Comparison of ENCODE assay signal across 26 mouse cellular contexts in genomic region chr11:115232889-115233288, GRCm38 (mm10). TPM values are rescaled to one million over a fixed set of nuclear protein-coding genes. Genes with fewer than 3 reads are reported as not detected.
DNase-seq lines count a peak whose midpoint lies in the region; ATAC-seq and TF ChIP-seq lines count a peak whose summit lies in the region.
"Had no signal": no experiment of that assay in that cellular context is flagged by ENCODE, and none has a peak within 500 bp of the region (broad histone marks: within the 10 kb centered on the region; RNA-seq: fewer than 3 reads in every experiment).

No protein-coding gene starts in this region.

- H3K27me3 ChIP-seq in forebrain, embryonic 13.5 days, result 0 out of 2 replicates have a peak, but pooled peaks cover 3% of the 10 kb centered on the region
- no peaks in the 10 kb centered on the region for H3K27me3 ChIP-seq in forebrain, postnatal 0 days (ENCODE audit: insufficient read depth, low read length)
- H3K27me3 ChIP-seq: liver, embryonic 15.5 days had no signal

- no peak overlapping the region for H3K4me2 ChIP-seq in forebrain, embryonic 13.5 days
- no peak overlapping the region for H3K4me2 ChIP-seq in forebrain, postnatal 0 days (ENCODE audit: low read depth)
- H3K4me2 ChIP-seq: heart, embryonic 12.5 days; hindbrain, embryonic 15.5 days; limb, embryonic 15.5 days; liver, embryonic 15.5 days had no signal

- 0 out of 2 replicates have a peak overlapping the region, but pooled peaks have one; percentile 21 for H3K9ac ChIP-seq in forebrain, embryonic 13.5 days
- H3K9ac ChIP-seq in forebrain, postnatal 0 days, result no peak overlapping the region
- H3K9ac ChIP-seq: heart, embryonic 12.5 days; hindbrain, embryonic 15.5 days; limb, embryonic 15.5 days; liver, embryonic 15.5 days had no signal

- H3K9me3 ChIP-seq in forebrain, embryonic 13.5 days (replicated peaks), result no peaks in the 10 kb centered on the region
- no peaks in the 10 kb centered on the region for H3K9me3 ChIP-seq in forebrain, postnatal 0 days (ENCODE audit: low read length)
- H3K9me3 ChIP-seq: heart, embryonic 12.5 days; hindbrain, embryonic 15.5 days; limb, embryonic 15.5 days; liver, embryonic 15.5 days had no signal

- intact Hi-C loops in left cerebral cortex, adult 2 months (cut with DNase I), result loop anchor here (1.0 kb wide), 1 partner anchor 70 kb away; the partner anchor contains the start of gene Slc9a3r1

- no peaks in the 10 kb centered on the region for H3K36me3 ChIP-seq in forebrain, embryonic 13.5 days (ENCODE audit: poor library complexity, severe bottlenecking)
- H3K36me3 ChIP-seq in forebrain, postnatal 0 days (ENCODE audit: insufficient read depth), result no peaks in the 10 kb centered on the region; the same call in 1 of the 2 replicates
- H3K36me3 ChIP-seq: heart, embryonic 12.5 days; hindbrain, embryonic 15.5 days; liver, embryonic 15.5 days had no signal

- peak overlapping the region; percentile 68; the same call in 1 of the 2 replicates for H3K27ac ChIP-seq in forebrain, embryonic 13.5 days
- H3K27ac ChIP-seq in forebrain, postnatal 0 days (ENCODE audit: low read depth, low read length), result no peak overlapping the region
- peak overlapping the region; percentile 66 for H3K27ac ChIP-seq in left cerebral cortex, adult 2 months
- H3K27ac ChIP-seq: limb, embryonic 15.5 days; liver, embryonic 15.5 days; macrophage had no signal

- H3K4me1 ChIP-seq in forebrain, embryonic 13.5 days, result peaks cover 74% of the 10 kb centered on the region
- H3K4me1 ChIP-seq in forebrain, postnatal 0 days (ENCODE audit: insufficient read depth), result peaks cover 14% of the 10 kb centered on the region

- TF ChIP-seq CTCF in forebrain, postnatal 0 days (IDR thresholded peaks at IDR 0.05; ENCODE audit: low read depth), result no peak
- no peak for TF ChIP-seq CTCF in left cerebral cortex, adult 2 months (IDR thresholded peaks at IDR 0.05)

- WGBS in forebrain, embryonic 13.5 days, result 80% methylated on average over 5 of the region's 5 CpGs
- WGBS in forebrain, postnatal 0 days, result 87% methylated on average over 5 of the region's 5 CpGs

- no peak overlapping the region for H3K4me3 ChIP-seq in forebrain, embryonic 13.5 days
- H3K4me3 ChIP-seq in forebrain, postnatal 0 days (ENCODE audit: low read depth, low read length), result no peak overlapping the region
- H3K4me3 ChIP-seq in left cerebral cortex, adult 2 months, result no peak overlapping the region
- H3K4me3 ChIP-seq: heart, embryonic 12.5 days; hindbrain, embryonic 15.5 days; limb, embryonic 15.5 days; liver, embryonic 15.5 days had no signal

- no peak for DNase-seq in forebrain, postnatal 0 days
- no peak for DNase-seq in left cerebral cortex, adult 2 months (ENCODE audit: extremely low spot score in 1 of 2, low spot score in 2 of 2)
- no peak for DNase-seq in left cerebral cortex, adult 8-10 months (ENCODE audit: low spot score in 2 of 2)
- DNase-seq in thymus, postnatal 4 days, result peak; percentile 33
- no peak for DNase-seq in thymus, postnatal 10 days (ENCODE audit: low spot score in 2 of 2)
- no peak for DNase-seq in gastrocnemius, adult 18-20 months (ENCODE audit: low spot score)
- no peak for DNase-seq in embryo, embryonic 11 days
- DNase-seq: adrenal gland, adult 2 months; cerebellum, adult 11-12 months; gastrocnemius, postnatal 10 days; heart, postnatal 10 days; kidney, adult 9 months; kidney, postnatal 14 days; right cerebral cortex, postnatal 14 days; thymus, postnatal 14 days had no signal

- ATAC-seq in forebrain, embryonic 13.5 days, result no peak
- ATAC-seq in forebrain, postnatal 0 days, result no peak
- ATAC-seq: intestine, embryonic 16.5 days had no signal

RNA-seq across cellular contexts. Expression of gene Grin2c, which starts 34.2 kb away (rescaled TPM):
- 0.04 TPM in 1 of 2 replicates, not detected in the other for polyA plus RNA-seq in forebrain, embryonic 13.5 days (2015; fragmentation: Nextera tagmentation; extraction: Ambion mirVana)
- total RNA-seq in forebrain, postnatal 0 days (2014; rRNA removed), result 1.5 and 1.6 TPM in 2 replicates
- 0.35 and 0.48 TPM in 2 replicates for polyA plus RNA-seq in forebrain, postnatal 0 days (2015; fragmentation: Nextera tagmentation; extraction: Ambion mirVana)
- total RNA-seq in left cerebral cortex, adult 2 months (2021), result 10 to 100 TPM; 37.4 to 40.0 TPM
- total RNA-seq in left cerebral cortex, adult 8-10 months (2022), result 10 to 100 TPM; 32.4 to 37.5 (median 36.3) TPM
- total RNA-seq in gastrocnemius, adult 18-20 months (2021), result under 1 TPM; 0.05 to 0.14 TPM
- total RNA-seq: granulocyte monocyte progenitor cell, adult 5-6 weeks; heart, postnatal 10 days; MEL; monocyte, adult 5-6 weeks had no signal
- polyA plus RNA-seq: embryonic facial prominence, embryonic 14.5 days; macrophage had no signal

RNA-seq across cellular contexts. Expression of gene Fdxr, which starts 44.0 kb away (rescaled TPM):
- polyA plus RNA-seq in forebrain, embryonic 13.5 days (2015; fragmentation: Nextera tagmentation; extraction: Ambion mirVana), result 19.7 and 20.5 TPM in 2 replicates
- total RNA-seq in forebrain, postnatal 0 days (2014; rRNA removed), result 18.6 and 26.2 TPM in 2 replicates
- polyA plus RNA-seq in forebrain, postnatal 0 days (2015; fragmentation: Nextera tagmentation; extraction: Ambion mirVana), result 14.0 and 16.4 TPM in 2 replicates
- 10 to 100 TPM; 15.9 to 17.9 TPM for total RNA-seq in left cerebral cortex, adult 2 months (2021)
- 10 to 100 TPM; 15.1 to 20.1 (median 17.5) TPM for total RNA-seq in left cerebral cortex, adult 8-10 months (2022)
- 1 to 10 TPM; 3.2 TPM for total RNA-seq in gastrocnemius, adult 18-20 months (2021)

RNA-seq across cellular contexts. Expression of gene Nat9, which starts 45.2 kb away (rescaled TPM):
- 18.2 and 20.3 TPM in 2 replicates for polyA plus RNA-seq in forebrain, embryonic 13.5 days (2015; fragmentation: Nextera tagmentation; extraction: Ambion mirVana)
- total RNA-seq in forebrain, postnatal 0 days (2014; rRNA removed), result 19.2 and 20.3 TPM in 2 replicates
- 17.7 and 18.6 TPM in 2 replicates for polyA plus RNA-seq in forebrain, postnatal 0 days (2015; fragmentation: Nextera tagmentation; extraction: Ambion mirVana)
- total RNA-seq in left cerebral cortex, adult 2 months (2021), result 10 to 100 TPM; 23.1 to 25.6 TPM
- total RNA-seq in left cerebral cortex, adult 8-10 months (2022), result 10 to 100 TPM; 27.0 to 33.4 (median 29.6) TPM
- 10 to 100 TPM; 12.6 to 20.2 TPM for total RNA-seq in gastrocnemius, adult 18-20 months (2021)

RNA-seq across cellular contexts. Expression of gene Tmem104, which starts 45.6 kb away (rescaled TPM):
- polyA plus RNA-seq in forebrain, embryonic 13.5 days (2015; fragmentation: Nextera tagmentation; extraction: Ambion mirVana), result 7.8 and 9.2 TPM in 2 replicates
- 5.4 and 7.6 TPM in 2 replicates for total RNA-seq in forebrain, postnatal 0 days (2014; rRNA removed)
- polyA plus RNA-seq in forebrain, postnatal 0 days (2015; fragmentation: Nextera tagmentation; extraction: Ambion mirVana), result 8.8 and 9.9 TPM in 2 replicates
- 10 to 100 TPM; 16.2 to 16.8 TPM for total RNA-seq in left cerebral cortex, adult 2 months (2021)
- 10 to 100 TPM; 14.0 to 24.5 (median 16.9) TPM for total RNA-seq in left cerebral cortex, adult 8-10 months (2022)
- 1 to 10 TPM; 7.5 to 7.9 TPM for total RNA-seq in gastrocnemius, adult 18-20 months (2021)

Comparison
In these comparisons a context has a peak if more than half of its experiments do, and no peak if none do; other contexts are left out.
1. RNA of gene Grin2c, which starts 34.2 kb away (total RNA-seq): 37.4 to 40.0 TPM in left cerebral cortex, adult 2 months and 32.4 to 37.5 TPM in left cerebral cortex, adult 8-10 months; 1.5 to 1.6 TPM in forebrain, postnatal 0 days and 0.05 to 0.14 TPM in gastrocnemius, adult 18-20 months; every median in the first group is over 10 times any median in the second.